Mouse (Mus musculus) heart, postnatal 0 days (tissue): ENCODE measurements around the gene Ebf3.

Experiments used
- CTCF ChIP-seq: IDR thresholded peaks from 2 replicates; pipeline ENCODE4 v1.5.1; 2016; ENCODE audit warnings: antibody characterized with exemption, control low read depth, low read depth
- EP300 ChIP-seq: IDR thresholded peaks from 2 replicates; pipeline ENCODE4 v1.6.1; 2016; ENCODE audit warnings: antibody characterized with exemption, low read depth

- TF ChIP-seq CTCF (no peak), EP300 (no peak)
These were observed 10.5 kb downstream of the Ebf3 start for GRCm38 (mm10) chr7:137303776-137304171.
